Mouse (Mus musculus) stomach, postnatal 0 days (tissue): ENCODE measurements around the gene Asb2. TPM values are rescaled to one million over a fixed set of nuclear protein-coding genes. Genes with fewer than 3 reads are reported as not detected.

Source experiments
- ATAC-seq: fragments of 200-750 bp; cut with Nextera tagmentation; 2 replicates; pipeline ENCODE4 v1.8.0; 2017; ENCODE audit not compliant: low FRiP score, low TSS enrichment
- DNase-seq: peaks from one replicate; pipeline ENCODE4 v3.0.0-alpha.2; 2016; ENCODE audit warnings: low spot score
- H3K27ac ChIP-seq: fragments of 300-500 bp; sonication (generic); replicated peaks from 2 replicates; pipeline ENCODE4 v1.5.1; 2014; ENCODE audit warnings: mild to moderate bottlenecking, control low read depth
- H3K27me3 ChIP-seq: fragments of 300-500 bp; sonication (generic); 2 replicates; pipeline ENCODE4 v1.6.1; 2014; ENCODE audit warnings: low read length; ENCODE audit not compliant: control insufficient read depth, insufficient read depth
- H3K36me3 ChIP-seq: fragments of 300-500 bp; sonication (generic); 2 replicates; pipeline ENCODE4 v1.6.1; 2014; ENCODE audit warnings: low read length, mixed read lengths; ENCODE audit not compliant: control insufficient read depth, insufficient read depth
- H3K4me1 ChIP-seq: fragments of 300-500 bp; sonication (generic); replicated peaks from 2 replicates; pipeline ENCODE4 v1.6.1; 2014; ENCODE audit warnings: antibody characterized with exemption; ENCODE audit not compliant: control insufficient read depth, insufficient read depth
- H3K4me2 ChIP-seq: fragments of 300-500 bp; sonication (generic); replicated peaks from 2 replicates; pipeline ENCODE4 v1.6.1; 2014; ENCODE audit warnings: low read depth, mild to moderate bottlenecking, control low read depth, moderate library complexity
- H3K4me3 ChIP-seq: fragments of 300-500 bp; sonication (generic); 2 replicates; pipeline ENCODE4 v1.5.1; 2014; ENCODE audit warnings: low read depth, low read length, control low read depth
- H3K9ac ChIP-seq: fragments of 300-500 bp; sonication (generic); 2 replicates; pipeline ENCODE4 v1.6.1; 2014; ENCODE audit warnings: mild to moderate bottlenecking, low read length, control low read depth, mixed read lengths
- H3K9me3 ChIP-seq: fragments of 300-500 bp; sonication (generic); 2 replicates; pipeline ENCODE4 v1.6.1; 2016; ENCODE audit warnings: low read length; ENCODE audit not compliant: control insufficient read depth
- CTCF ChIP-seq: IDR thresholded peaks from 2 replicates; pipeline ENCODE4 v1.5.1; 2016; ENCODE audit warnings: antibody characterized with exemption, low read depth, mild to moderate bottlenecking, moderate library complexity
- EP300 ChIP-seq: optimal IDR thresholded peaks from 2 replicates; pipeline ENCODE3; 2016; ENCODE audit warnings: antibody characterized with exemption
- WGBS: fragments of 180-500 bp; shearing (Covaris S2); extraction: QIAGEN DNeasy Blood & Tissue Kit; methylation state at CpG from one replicate; pipeline ENCODE4 v1.1.7; 2014; 5-methylcytosine and 5-hydroxymethylcytosine counted together
- polyA plus RNA-seq: library from polyadenylated mRNA; unstranded; fragments of >200 nt; fragmentation: Nextera tagmentation; extraction: Ambion mirVana; gene quantifications from 2 replicates; pipeline ENCODE4 v1.2.1, GENCODE M21; 2015

The Asb2 gene
- polyA plus RNA-seq, 1 experiment from 2014 or later: 17.4 TPM

- no peak overlapping the region for H3K4me3 ChIP-seq
- no peak overlapping the region for H3K4me2 ChIP-seq
- no peak for DNase-seq
- no peak overlapping the region for H3K27ac ChIP-seq
- 68% methylated on average over 9 of the region's 9 CpGs for WGBS
- no peaks in the 10 kb centered on the region for H3K9me3 ChIP-seq
- H3K9ac ChIP-seq: no peak overlapping the region
- no peaks in the 10 kb centered on the region for H3K4me1 ChIP-seq
- no peaks in the 10 kb centered on the region for H3K27me3 ChIP-seq
- TF ChIP-seq CTCF (no peak), EP300 (no peak)
- ATAC-seq: no peak
- H3K36me3 ChIP-seq: no peaks in the 10 kb centered on the region
Observed at GRCm38 (mm10) chr12:103300493-103300892, 55.3 kb downstream of the Asb2 start.

DNA sequence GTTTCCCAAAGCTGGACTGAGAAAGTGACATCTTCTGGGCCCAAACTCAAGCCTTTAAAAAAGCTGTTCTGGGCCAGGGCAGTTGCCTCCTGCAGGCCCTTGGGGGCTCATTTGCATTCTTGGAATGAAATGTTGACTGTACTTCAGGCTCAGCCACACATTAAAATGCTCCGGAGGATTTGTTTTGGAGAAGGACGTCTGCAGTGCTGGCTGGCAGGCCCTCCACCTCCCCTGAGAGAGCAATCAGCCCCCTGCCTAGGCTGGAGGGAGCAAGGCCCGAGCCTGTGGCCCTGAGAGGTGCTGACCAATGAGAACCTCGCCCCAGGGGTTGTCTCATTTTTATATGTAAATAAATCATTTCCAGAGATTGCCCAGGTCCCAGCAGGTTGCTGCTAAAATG is 59.5 kb downstream of the Asb2 start:
- Histone ChIP-seq H3K36me3 (no peaks in the 10 kb centered on the region), H3K4me2 (no peak overlapping the region), H3K9ac (no peak overlapping the region), H3K4me1 (no peaks in the 10 kb centered on the region), H3K27me3 (no peaks in the 10 kb centered on the region), H3K9me3 (no peaks in the 10 kb centered on the region), H3K27ac (no peak overlapping the region), H3K4me3 (no peak overlapping the region)
- TF ChIP-seq CTCF (no peak), EP300 (no peak)
- DNase-seq (no peak), ATAC-seq (no peak)
- 13% methylated on average over 4 of the region's 4 CpGs for WGBS

DNA sequence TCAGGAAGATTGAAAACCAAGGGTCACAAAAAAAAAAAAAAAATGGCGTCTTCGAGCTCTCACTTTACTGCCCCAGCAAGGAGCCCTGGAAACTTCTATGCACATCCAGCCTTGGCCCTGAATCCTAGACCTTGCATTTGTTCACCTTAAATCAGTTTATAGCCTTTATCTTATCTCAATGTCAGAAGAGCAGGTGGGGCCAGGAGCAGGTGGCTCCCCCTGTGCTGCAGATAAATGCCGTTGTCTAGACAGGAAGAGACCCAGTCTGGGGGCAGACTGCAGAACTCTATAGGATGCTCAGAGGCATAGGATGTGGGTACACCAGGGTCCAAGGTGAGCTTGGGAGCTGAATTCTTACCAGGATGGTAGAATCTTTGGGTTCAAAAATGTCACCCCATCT is 63.4 kb downstream of the Asb2 start:
- no peak overlapping the region for H3K9ac ChIP-seq
- no peaks in the 10 kb centered on the region for H3K36me3 ChIP-seq
- no peak for ATAC-seq
- WGBS: 77% methylated on average over 3 of the region's 3 CpGs
- H3K9me3 ChIP-seq: no peaks in the 10 kb centered on the region
- no peak overlapping the region for H3K4me2 ChIP-seq
- DNase-seq: no peak
- no peak overlapping the region for H3K4me3 ChIP-seq
- no peak for TF ChIP-seq CTCF
- TF ChIP-seq EP300: no peak
- no peaks in the 10 kb centered on the region for H3K4me1 ChIP-seq
- H3K27me3 ChIP-seq: no peaks in the 10 kb centered on the region
- no peak overlapping the region for H3K27ac ChIP-seq

GRCm38 (mm10) chr12:103287276-103287675 is 68.5 kb downstream of the Asb2 start:
- H3K4me2 ChIP-seq: no peak overlapping the region
- DNase-seq: no peak
- H3K4me1 ChIP-seq: no peaks in the 10 kb centered on the region
- no peaks in the 10 kb centered on the region for H3K36me3 ChIP-seq
- no peaks in the 10 kb centered on the region for H3K27me3 ChIP-seq
- H3K4me3 ChIP-seq: no peak overlapping the region
- 73% methylated on average over 4 of the region's 4 CpGs for WGBS
- no peaks in the 10 kb centered on the region for H3K9me3 ChIP-seq
- no peak overlapping the region for H3K9ac ChIP-seq
- TF ChIP-seq EP300 (no peak), CTCF (no peak)
- ATAC-seq: no peak
- no peak overlapping the region for H3K27ac ChIP-seq

DNA sequence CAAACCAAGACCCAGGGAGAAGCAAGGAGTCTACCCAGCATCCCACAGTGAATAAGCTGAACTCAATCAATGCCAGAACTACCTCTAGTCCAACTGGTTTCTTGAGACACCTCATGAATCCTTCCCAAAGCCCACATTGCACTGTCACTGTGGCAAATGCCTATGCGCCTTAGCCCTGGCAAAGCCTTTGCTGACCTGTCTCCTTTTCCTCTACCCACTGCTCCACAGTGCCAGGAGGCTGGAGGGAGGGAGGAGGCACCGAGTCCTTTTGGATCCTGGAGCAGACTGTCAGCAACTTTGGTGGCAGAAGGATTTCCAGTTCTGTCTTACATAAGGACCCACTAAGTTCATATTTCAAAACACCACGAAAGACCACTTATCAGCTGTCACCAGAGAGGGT is 72.4 kb downstream of the Asb2 start:
- Histone ChIP-seq H3K4me1 (no peaks in the 10 kb centered on the region), H3K4me3 (no peak overlapping the region), H3K9ac (no peak overlapping the region), H3K27me3 (no peaks in the 10 kb centered on the region), H3K9me3 (no peaks in the 10 kb centered on the region), H3K4me2 (no peak overlapping the region), H3K36me3 (no peaks in the 10 kb centered on the region), H3K27ac (no peak overlapping the region)
- ATAC-seq (no peak), DNase-seq (no peak)
- TF ChIP-seq CTCF (no peak), EP300 (no peak)
- WGBS: 79% methylated on average over 3 of the region's 3 CpGs

DNA sequence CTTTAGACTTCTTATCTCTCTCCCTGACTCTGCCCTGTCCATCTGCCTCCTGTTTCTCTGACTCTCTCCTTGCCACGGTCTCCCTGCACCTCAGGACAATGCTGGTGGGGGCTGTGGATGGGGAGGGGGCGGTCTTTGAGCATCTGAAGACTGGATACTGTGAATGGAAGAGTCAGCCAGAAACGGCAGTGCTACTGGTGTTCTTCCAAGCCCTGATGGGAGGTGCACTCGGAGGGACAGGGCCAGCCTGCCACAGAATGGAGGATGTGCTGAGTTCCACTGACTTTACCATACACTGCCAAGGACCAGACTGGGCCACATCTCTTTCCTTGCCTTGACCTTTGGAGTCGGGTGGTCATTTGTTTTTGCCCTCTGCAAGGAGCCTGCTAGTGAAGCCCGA is 72.9 kb downstream of the Asb2 start:
- ATAC-seq (no peak), DNase-seq (no peak)
- no peaks in the 10 kb centered on the region for H3K27me3 ChIP-seq
- TF ChIP-seq CTCF (no peak), EP300 (no peak)
- no peak overlapping the region for H3K27ac ChIP-seq
- H3K4me1 ChIP-seq: no peaks in the 10 kb centered on the region
- H3K36me3 ChIP-seq: no peaks in the 10 kb centered on the region
- WGBS: 66% methylated on average over 6 of the region's 6 CpGs
- no peak overlapping the region for H3K4me3 ChIP-seq
- no peak overlapping the region for H3K4me2 ChIP-seq
- H3K9ac ChIP-seq: no peak overlapping the region
- no peaks in the 10 kb centered on the region for H3K9me3 ChIP-seq

GRCm38 (mm10) chr12:103281912-103282311 is 73.9 kb downstream of the Asb2 start:
- H3K27me3 ChIP-seq: no peaks in the 10 kb centered on the region
- H3K36me3 ChIP-seq: no peaks in the 10 kb centered on the region
- no peak overlapping the region for H3K4me3 ChIP-seq
- no peaks in the 10 kb centered on the region for H3K9me3 ChIP-seq
- peak; percentile 64 for DNase-seq
- no peak for TF ChIP-seq EP300
- no peak for TF ChIP-seq CTCF
- no peak overlapping the region for H3K9ac ChIP-seq
- no peaks in the 10 kb centered on the region for H3K4me1 ChIP-seq
- 18% methylated on average over 4 of the region's 4 CpGs for WGBS
- H3K27ac ChIP-seq: 0 out of 2 replicates have a peak overlapping the region, but pooled peaks have one; percentile 40
- peak; percentile 88 for ATAC-seq
- H3K4me2 ChIP-seq: no peak overlapping the region
